Mouse (Mus musculus) ES-E14 (cell line): ENCODE results near the gene Ddx50. TPM values are rescaled to one million over a fixed set of nuclear protein-coding genes. Genes with fewer than 3 reads are reported as not detected.

ENCODE experiments used
- DNase-seq: peaks from one replicate; pipeline ENCODE4 v3.0.0-alpha.2; 2013; ENCODE audit warnings: low read depth, low spot score
- H3K27ac ChIP-seq: 2 replicates; pipeline ENCODE4 v1.5.1; 2012; ENCODE audit warnings: low read depth, mild to moderate bottlenecking, low read length, moderate library complexity, mixed read lengths; ENCODE audit not compliant: poor library complexity, insufficient read depth, severe bottlenecking
- H3K36me3 ChIP-seq: 2 replicates; pipeline ENCODE4 v1.6.1; 2012; ENCODE audit warnings: mild to moderate bottlenecking, low read length, moderate library complexity, mixed read lengths; ENCODE audit not compliant: control insufficient read depth, poor library complexity, insufficient read depth, severe bottlenecking
- H3K4me1 ChIP-seq, 2 experiments: fragments of 150-350 bp in 1 of 2; sonication (generic) in 1 of 2; 2 replicates each; pipeline ENCODE4 v1.6.1; 2012; ENCODE audit warnings: low read length in 2 of 2, mild to moderate bottlenecking in 1 of 2, mixed read lengths in 1 of 2; ENCODE audit not compliant: control insufficient read depth in 2 of 2, insufficient read depth in 2 of 2, poor library complexity in 1 of 2
- H3K4me3 ChIP-seq, 2 experiments: fragments of 150-350 bp in 1 of 2; sonication (generic) in 1 of 2; 2 replicates each; pipeline ENCODE4 v1.5.1; 2012; ENCODE audit warnings: low read length in 2 of 2, low read depth in 1 of 2, mild to moderate bottlenecking in 1 of 2, mixed read lengths in 1 of 2; ENCODE audit not compliant: insufficient read depth in 1 of 2, poor library complexity in 1 of 2, severe bottlenecking in 1 of 2
- H3K9ac ChIP-seq: 2 replicates; pipeline ENCODE4 v1.6.1; 2012; ENCODE audit warnings: low read depth, mild to moderate bottlenecking, low read length, mixed read lengths; ENCODE audit not compliant: poor library complexity, insufficient read depth, severe bottlenecking
- H3K9me3 ChIP-seq: fragments of 150-350 bp; sonication (generic); 2 replicates; pipeline ENCODE4 v1.6.1; 2012; ENCODE audit warnings: low read depth, mild to moderate bottlenecking, low read length; ENCODE audit not compliant: control insufficient read depth, insufficient read depth
- CHD2 ChIP-seq: IDR thresholded peaks from 2 replicates; pipeline ENCODE4 v1.6.1; 2014; ENCODE audit warnings: mild to moderate bottlenecking, low read depth, low read length, inconsistent platforms
- HCFC1 ChIP-seq: IDR thresholded peaks from 2 replicates; pipeline ENCODE4 v1.6.1; 2012; ENCODE audit warnings: low read length, inconsistent platforms, borderline replicate concordance; ENCODE audit not compliant: insufficient read depth
- MAFK ChIP-seq: IDR thresholded peaks from 2 replicates; pipeline ENCODE4 v1.6.1; 2014; ENCODE audit warnings: mild to moderate bottlenecking, low read depth, low read length, inconsistent platforms; ENCODE audit not compliant: insufficient read depth
- ZC3H11A ChIP-seq: IDR thresholded peaks from 2 replicates; pipeline ENCODE4 v1.6.1; 2012; ENCODE audit warnings: low read depth, mild to moderate bottlenecking, inconsistent platforms, low read length, borderline replicate concordance
- ZNF384 ChIP-seq: IDR thresholded peaks from 2 replicates; pipeline ENCODE4 v1.6.1; 2012; ENCODE audit warnings: low read depth, low read length, inconsistent platforms
- in situ Hi-C, 2 experiments: fragments of 600-800 bp; cut with MboI; formaldehyde crosslinking; loops; one replicate each; pipeline ENCODE4 v1.15.1; 2025; ENCODE audit warnings: low sequenced_read_pairs in 2 of 2, inconsistent platforms in 1 of 2; ENCODE audit not compliant: unreplicated experiment in 2 of 2
- total RNA-seq: library from RNA; depleted of rRNA; stranded (reverse); fragments of 300-350 nt; gene quantifications from 2 replicates; pipeline ENCODE4 v1.2.3, GENCODE M21; 2012; rRNA removed

Gene Ddx50
- total RNA-seq, 1 experiment, result 61.8 TPM

- Histone ChIP-seq H3K4me3 (peak overlapping the region; percentile 73 to 82), H3K27ac (no peak overlapping the region), H3K4me1 (no peaks in the 10 kb centered on the region), H3K9me3 (no peaks in the 10 kb centered on the region), H3K36me3 (peaks cover 23% of the 10 kb centered on the region), H3K9ac (peak overlapping the region; percentile 87)
- TF ChIP-seq CHD2 (no peak), MAFK (no peak), ZC3H11A (no peak), HCFC1 (no peak), ZNF384 (no peak)
- DNase-seq, result no peak
- in situ Hi-C loops, result no loop called here
Measured at GRCm38 (mm10) chr10:62577673-62578337, 73.2 kb downstream of the Ddx50 start.

- Histone ChIP-seq H3K4me1 (no peaks in the 10 kb centered on the region), H3K4me3 (no peak overlapping the region), H3K9ac (no peak overlapping the region), H3K9me3 (no peaks in the 10 kb centered on the region), H3K36me3 (peaks cover 10% of the 10 kb centered on the region), H3K27ac (no peak overlapping the region)
- DNase-seq, result no peak
- no peak for TF ChIP-seq ZC3H11A
- TF ChIP-seq HCFC1, result no peak
- TF ChIP-seq CHD2, result no peak
- TF ChIP-seq ZNF384, result no peak
- TF ChIP-seq MAFK, result no peak
- in situ Hi-C loops, result no loop called here
Measured at GRCm38 (mm10) chr10:62575001-62575400, 76.0 kb downstream of the Ddx50 start.

GRCm38 (mm10) chr10:62570126-62570871, 80.7 kb downstream of the Ddx50 start:
- DNase-seq, result no peak
- peaks cover 21% of the 10 kb centered on the region for H3K36me3 ChIP-seq
- no peaks in the 10 kb centered on the region for H3K4me1 ChIP-seq
- no peak overlapping the region for H3K9ac ChIP-seq
- in situ Hi-C loops, result no loop called here
- H3K27ac ChIP-seq, result no peak overlapping the region
- no peaks in the 10 kb centered on the region for H3K9me3 ChIP-seq
- H3K4me3 ChIP-seq, result no peak overlapping the region
- TF ChIP-seq HCFC1, result no peak
- no peak for TF ChIP-seq ZC3H11A
- TF ChIP-seq ZNF384, result no peak
- no peak for TF ChIP-seq CHD2
- no peak for TF ChIP-seq MAFK

GRCm38 (mm10) chr10:62568861-62569260, 82.2 kb downstream of the Ddx50 start:
- no peak for TF ChIP-seq ZNF384
- TF ChIP-seq ZC3H11A, result no peak
- no peak for TF ChIP-seq HCFC1
- in situ Hi-C loops, result no loop called here
- Histone ChIP-seq H3K9me3 (no peaks in the 10 kb centered on the region), H3K36me3 (peaks cover 22% of the 10 kb centered on the region), H3K4me3 (no peak overlapping the region), H3K9ac (no peak overlapping the region), H3K27ac (no peak overlapping the region), H3K4me1 (no peaks in the 10 kb centered on the region)
- no peak for DNase-seq

Other genes starting within 250 kb of the Ddx50 start
- gene Hkdc1, start 228.7 kb downstream of the Ddx50 start, total RNA-seq, result 0.63 and 3.3 TPM in 2 replicates
- gene 4930507D05Rik, start 201.7 kb downstream of the Ddx50 start, total RNA-seq, result 1.4 and 1.5 TPM in 2 replicates
- 50.0 and 54.7 TPM in 2 replicates for gene Supv3l1, start 201.5 kb downstream of the Ddx50 start, total RNA-seq
- gene Vps26a, start 164.4 kb downstream of the Ddx50 start, total RNA-seq, result 21.7 and 32.1 TPM in 2 replicates
- gene Srgn, start 123.8 kb downstream of the Ddx50 start, total RNA-seq, result 5.4 and 33.6 TPM in 2 replicates
- gene Kif1bp, start 72.8 kb downstream of the Ddx50 start, total RNA-seq, result 12.7 and 17.3 TPM in 2 replicates
- 164 and 185 TPM in 2 replicates for gene Ddx21, start 48.9 kb downstream of the Ddx50 start, total RNA-seq
- gene Stox1, start 74.9 kb upstream of the Ddx50 start, total RNA-seq, result 0.76 and 1.1 TPM in 2 replicates
- 63.2 and 70.9 TPM in 2 replicates for gene Ccar1, start 141.1 kb upstream of the Ddx50 start, total RNA-seq